Mouse (Mus musculus): Measurements from ENCODE around the gene Itga10. TPM values are rescaled to one million over a fixed set of nuclear protein-coding genes. Genes with fewer than 3 reads are reported as not detected.
"Not testable (repeated sequence)": the region's sequence is repeated elsewhere in the genome, so short reads cannot be mapped to it uniquely, and the experiment has no call there.

The Itga10 gene
- total RNA-seq, 2 experiments from 2014 or later, result not detected

DNA sequence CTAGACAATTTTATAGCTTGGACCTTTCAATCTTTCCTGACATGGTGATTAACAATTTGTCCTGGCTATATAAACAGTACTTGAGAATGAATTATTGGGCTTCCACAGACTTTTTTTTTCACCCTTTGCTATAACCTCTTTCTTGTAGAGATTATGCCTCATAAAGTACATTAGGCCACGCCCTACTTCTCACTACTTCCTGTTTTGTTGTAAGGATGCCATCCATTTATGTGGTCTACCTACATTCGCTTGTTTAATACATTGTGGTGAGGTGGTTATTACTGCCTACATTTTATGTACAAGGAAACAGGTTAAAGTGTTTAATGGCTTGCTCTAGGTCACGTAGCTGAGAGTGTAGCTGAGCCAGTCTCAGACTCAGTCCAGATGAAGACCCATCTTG is 29.8 kb downstream of the Itga10 start:
- ATAC-seq (replicated peaks; ENCODE audit: low FRiP score, poor library complexity, severe bottlenecking), result no peak

DNA sequence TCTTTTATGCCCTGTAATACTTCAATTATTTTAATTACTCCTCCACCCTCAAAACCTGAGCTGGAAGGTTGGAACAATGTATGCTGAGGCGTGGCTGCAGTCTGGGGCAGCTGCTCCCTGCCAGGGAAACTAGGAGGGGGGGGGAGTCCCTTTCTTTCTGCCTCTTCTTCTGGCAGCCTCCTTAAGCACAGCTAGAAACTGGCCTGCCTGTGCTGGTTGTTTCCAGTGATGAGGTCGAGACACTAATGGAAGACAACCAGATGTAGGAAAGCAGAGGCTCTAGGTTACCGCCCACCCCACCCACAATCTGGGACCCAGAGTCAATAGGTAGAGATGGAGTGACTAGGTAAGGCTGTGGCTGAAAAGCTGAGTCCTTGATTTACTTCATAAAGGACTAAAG is 30.3 kb downstream of the Itga10 start:
- ATAC-seq (replicated peaks; ENCODE audit: low FRiP score, poor library complexity, severe bottlenecking), result no peak

DNA sequence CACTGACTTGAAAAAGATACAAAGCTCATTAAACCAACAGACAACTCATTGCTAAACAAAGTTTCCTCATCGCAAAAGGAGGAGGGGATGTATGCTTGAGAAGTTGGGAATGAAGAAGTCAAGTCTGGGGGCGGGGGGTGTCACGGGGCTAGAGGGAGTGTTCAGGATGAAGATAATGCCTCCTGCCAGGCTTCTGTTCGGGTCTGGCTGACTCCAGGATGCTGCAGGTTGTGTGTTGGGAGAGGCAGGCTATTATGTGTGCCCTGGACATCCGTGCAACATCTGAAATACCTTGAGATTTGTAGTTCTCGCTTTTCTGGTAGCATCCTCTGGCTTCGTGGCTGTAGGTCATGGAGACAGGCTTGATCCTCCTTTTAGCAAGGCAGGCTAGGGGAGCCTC is 33.1 kb downstream of the Itga10 start:
- no peak for ATAC-seq (replicated peaks; ENCODE audit: low FRiP score, poor library complexity, severe bottlenecking)

DNA sequence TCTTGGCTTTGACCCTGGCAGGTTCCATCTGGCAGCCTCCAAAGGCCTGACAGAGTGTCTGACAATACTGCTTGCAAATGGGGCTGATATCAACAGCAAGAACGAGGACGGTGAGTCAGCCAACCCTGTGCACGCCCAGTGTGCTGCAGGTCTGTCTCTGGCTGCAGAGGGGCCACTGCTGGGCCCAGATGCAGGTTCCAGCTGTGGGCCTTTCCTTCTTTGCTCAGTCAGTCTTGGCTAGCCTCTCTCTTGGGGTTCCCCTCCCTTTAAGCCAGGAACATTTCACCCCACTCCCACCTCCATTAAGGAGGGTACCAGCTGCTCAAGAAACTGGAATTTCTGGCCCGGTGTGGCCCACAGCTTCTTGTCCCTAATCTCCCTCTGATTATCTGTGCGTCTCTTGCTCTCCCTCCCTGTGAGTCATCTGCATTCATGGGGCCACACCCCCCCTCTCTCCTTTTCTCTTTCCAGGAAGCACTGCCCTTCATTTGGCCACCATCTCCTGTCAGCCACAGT is 33.8 kb downstream of the Itga10 start:
- ATAC-seq (replicated peaks; ENCODE audit: low FRiP score, poor library complexity, severe bottlenecking), result no peak

DNA sequence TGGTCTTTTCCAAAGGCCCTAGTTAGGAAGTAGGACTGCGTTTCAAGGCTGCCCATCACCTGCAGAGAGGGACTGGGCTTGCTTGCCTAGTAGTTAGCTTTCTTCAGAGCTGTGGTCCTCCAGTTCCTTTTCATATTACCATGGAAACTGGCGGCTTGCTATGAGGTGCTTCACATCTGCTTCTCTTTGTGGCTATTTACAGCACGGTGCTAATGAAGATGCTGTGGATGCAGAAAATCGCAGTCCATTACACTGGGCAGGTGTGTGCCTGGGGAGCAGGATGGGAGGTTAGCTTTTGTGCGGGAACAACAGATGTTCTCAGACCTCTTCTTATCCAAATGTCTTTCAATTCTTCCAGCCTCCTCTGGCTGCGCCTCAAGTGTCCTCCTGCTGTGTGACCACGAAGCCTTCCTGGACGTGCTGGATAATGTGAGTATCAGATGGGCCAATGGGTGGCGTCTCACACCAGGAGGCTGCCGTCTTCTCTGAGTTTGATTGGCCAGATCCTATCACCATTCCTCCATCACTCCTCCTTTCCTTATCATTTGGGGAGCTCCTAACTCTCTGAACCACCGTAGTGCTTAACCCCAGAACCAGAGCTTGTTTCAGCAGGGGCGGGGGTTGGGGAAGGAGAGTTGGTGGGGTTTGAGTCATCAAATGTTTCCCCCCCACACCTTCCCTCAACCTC is 35.0 kb downstream of the Itga10 start:
- no peak for ATAC-seq (replicated peaks; ENCODE audit: low FRiP score, poor library complexity, severe bottlenecking)

DNA sequence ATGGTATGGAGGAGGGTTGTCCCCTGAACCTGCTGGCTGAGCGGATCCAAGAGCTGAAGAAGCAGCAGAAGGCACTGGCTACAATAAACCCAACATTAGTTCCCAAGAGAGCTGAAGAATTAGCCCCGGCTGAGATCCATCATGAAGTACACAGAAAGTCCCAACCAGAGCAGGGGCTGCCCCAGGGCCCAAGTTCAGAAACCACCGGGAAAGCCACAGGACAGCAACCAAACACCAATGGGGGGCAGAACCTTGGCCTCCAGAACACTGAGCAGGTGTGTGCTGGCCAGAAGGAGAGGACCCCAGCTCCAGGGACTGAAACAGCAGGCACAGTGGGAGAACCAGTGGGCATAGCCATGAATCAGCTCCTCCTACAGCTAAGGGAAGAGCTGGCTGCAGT is 38.1 kb downstream of the Itga10 start:
- no peak for ATAC-seq (replicated peaks; ENCODE audit: low FRiP score, poor library complexity, severe bottlenecking)

DNA sequence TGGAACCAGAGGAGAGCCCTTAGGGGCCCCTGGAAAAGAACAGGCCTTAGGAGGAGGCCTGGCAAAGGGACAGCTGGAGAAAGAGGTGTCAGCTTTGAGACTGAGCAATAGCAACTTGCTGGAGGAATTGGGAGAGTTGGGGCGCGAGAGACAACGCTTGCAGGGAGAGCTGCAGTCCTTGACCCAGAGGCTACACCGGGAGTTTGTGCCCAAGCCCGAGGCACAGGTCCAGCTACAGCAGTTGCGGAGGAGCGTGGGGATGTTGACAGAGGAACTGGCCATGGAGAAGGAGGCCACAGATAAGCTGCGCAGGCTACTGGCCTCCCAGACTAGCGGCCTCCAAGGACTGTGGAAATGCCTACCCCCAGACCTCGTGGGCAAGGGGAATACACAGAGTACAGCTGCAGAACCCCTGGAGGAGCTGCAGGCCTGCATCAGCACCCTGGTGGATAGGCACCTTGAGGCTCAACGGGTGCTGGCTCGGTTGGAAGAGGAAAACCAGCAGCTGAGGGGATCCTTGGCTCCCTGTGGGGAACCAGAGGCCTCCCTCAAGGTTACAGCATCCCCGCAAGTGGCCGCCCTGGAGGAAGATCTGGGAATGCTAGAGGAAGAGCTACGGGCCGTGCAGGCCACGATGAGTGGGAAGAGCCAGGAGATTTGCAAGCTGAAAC is 38.9 kb downstream of the Itga10 start:
- no peak for ATAC-seq (replicated peaks; ENCODE audit: low FRiP score, poor library complexity, severe bottlenecking)

DNA sequence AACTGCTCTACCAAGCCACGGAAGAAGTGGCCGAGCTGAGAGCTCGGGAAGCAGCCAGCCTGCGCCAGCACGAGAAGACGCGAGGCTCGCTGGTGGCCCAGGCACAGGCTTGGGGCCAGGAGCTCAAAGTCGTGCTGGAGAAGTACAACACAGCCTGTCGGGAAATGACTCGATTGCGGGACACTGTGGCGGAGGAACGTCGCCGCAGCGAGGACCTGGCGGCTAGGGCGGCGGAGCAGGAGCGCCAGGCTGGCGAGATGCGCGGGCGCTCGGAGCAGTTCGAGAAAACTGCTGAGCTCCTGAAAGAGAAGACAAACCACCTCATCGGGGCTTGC is 39.4 kb downstream of the Itga10 start:
- ATAC-seq (replicated peaks; ENCODE audit: low FRiP score, poor library complexity, severe bottlenecking), result no peak

DNA sequence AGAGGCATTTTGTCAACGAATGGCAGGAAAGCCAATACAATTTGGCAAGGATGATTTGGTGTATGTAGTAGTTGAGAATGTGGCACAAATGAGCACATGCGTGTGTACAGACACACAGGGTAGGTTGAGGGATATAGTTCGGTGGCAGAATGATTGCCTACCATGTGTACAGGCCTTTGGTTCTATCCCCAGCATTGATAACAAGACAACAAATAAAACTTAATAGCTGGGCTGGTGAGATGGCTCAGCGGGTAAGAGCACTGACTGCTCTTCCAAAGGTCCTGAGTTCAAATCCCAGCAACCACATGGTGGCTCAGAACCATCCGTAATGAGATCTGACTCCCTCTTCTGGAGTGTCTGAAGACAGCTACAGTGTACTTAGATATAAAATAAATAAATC is 40.7 kb downstream of the Itga10 start:
- ATAC-seq (replicated peaks; ENCODE audit: low FRiP score, poor library complexity, severe bottlenecking), result not testable (repeated sequence)

DNA sequence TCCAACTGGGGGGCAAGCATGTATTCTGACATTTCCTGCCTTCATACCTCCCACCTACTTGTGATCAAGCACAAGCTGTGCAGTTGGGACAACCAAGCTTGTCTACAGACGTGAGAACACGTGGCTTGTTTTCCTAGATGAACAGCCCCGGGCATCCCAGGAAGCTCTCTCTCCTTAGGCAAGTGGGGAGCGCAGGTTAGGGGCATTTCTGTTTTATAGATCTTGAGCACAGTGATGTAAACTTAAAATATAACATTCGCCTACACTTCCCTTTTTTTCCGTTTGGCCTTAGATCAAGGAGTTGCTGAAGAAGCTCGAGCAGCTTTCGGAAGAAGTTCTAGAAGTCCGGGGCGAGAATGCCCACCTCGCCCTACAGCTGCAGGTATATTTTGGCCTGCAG is 43.5 kb downstream of the Itga10 start:
- no peak for ATAC-seq (replicated peaks; ENCODE audit: low FRiP score, poor library complexity, severe bottlenecking)

DNA sequence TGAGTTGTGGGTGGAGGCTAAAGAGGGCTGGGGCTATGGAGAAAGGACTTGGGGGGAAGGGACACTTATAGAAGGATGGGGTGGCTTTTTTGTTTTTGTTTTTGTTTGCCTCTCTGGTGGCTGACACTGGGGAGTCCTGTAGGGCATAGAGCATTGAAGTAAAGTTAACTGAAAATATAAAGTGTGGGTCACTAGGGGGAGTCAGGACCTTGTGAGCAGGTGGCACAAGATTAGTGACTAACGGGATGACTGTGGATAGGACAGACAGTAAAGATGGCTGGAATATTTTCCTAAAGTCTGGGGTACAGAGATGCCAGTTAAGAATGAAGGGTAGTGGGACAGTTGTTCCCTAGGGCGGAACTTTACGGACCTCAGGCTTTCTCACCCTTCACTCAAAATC is 44.9 kb downstream of the Itga10 start:
- no peak for ATAC-seq (replicated peaks; ENCODE audit: low FRiP score, poor library complexity, severe bottlenecking)

DNA sequence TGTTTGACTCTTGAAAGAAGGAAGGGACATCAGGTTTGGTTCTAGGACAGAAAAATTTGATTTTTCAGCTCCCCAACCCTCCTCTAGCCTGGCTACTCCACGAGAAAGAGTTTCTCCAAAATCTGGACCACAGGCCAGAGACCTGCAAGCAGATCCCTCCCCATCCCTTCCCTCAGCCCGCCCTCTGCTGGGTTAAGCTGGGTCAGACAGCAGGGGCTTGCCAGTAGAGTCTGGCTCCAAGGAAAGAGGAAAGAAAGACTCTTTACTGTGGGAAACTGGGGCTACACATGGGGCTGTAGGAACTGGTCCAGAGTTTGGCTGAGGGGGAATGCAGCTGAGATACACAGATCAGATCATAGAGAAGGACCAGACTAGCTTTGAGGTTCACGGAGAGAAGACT is 47.1 kb downstream of the Itga10 start:
- no peak for ATAC-seq (replicated peaks; ENCODE audit: low FRiP score, poor library complexity, severe bottlenecking)

DNA sequence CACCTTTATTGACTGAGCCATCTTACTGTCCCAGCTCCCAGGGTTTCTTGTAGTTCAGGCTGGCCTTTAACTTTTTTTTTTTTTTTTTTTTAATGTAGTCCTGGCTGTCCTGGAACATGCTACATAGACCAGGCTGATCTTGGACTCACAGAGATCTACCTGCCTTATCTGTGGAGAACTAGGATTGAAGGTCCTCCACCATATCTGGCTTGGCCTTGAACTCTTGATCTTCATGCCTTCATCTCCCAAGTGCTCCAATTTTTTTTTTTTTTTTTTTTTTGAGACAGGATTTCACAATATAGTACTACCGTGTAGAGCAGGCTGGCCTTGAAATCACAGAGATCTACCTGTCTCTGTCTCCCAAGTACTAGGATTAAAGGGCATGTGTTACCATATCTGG is 48.2 kb downstream of the Itga10 start:
- no peak for ATAC-seq (replicated peaks; ENCODE audit: low FRiP score, poor library complexity, severe bottlenecking)

DNA sequence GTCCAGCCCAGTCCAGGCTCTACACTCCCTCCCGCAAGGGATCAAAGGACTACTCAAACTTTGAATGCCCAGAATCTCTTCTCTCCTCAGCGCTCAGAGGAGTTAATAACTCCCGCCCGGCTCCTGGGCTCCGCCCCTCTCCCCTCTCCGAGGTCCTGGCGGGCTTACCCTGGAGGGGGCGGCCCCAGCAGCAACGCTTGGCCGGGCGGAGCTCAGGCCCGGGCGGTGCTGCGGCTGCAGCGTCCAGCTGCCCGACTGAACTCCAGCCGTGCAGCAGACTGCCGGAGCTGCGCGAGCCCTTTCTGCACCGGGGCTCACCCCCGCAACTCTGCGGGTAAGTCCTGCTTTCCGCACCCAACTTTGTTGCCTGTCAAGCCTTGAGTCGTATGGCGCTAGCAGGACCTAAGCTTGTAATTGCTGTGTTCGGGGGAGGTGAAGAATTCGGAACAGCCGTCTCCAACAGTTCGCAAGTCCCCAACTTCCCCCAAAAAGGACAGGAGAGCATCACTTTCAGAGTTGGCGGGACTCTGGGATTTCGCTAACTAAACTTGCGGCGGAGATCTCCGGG is 50.9 kb downstream of the Itga10 start, which contains the start of gene Pias3:
Pias3 (plus strand) TSS at position 187 of the 568 bp plus-strand sequence.
- ATAC-seq (replicated peaks; ENCODE audit: low FRiP score, poor library complexity, severe bottlenecking), result peak; percentile 86

DNA sequence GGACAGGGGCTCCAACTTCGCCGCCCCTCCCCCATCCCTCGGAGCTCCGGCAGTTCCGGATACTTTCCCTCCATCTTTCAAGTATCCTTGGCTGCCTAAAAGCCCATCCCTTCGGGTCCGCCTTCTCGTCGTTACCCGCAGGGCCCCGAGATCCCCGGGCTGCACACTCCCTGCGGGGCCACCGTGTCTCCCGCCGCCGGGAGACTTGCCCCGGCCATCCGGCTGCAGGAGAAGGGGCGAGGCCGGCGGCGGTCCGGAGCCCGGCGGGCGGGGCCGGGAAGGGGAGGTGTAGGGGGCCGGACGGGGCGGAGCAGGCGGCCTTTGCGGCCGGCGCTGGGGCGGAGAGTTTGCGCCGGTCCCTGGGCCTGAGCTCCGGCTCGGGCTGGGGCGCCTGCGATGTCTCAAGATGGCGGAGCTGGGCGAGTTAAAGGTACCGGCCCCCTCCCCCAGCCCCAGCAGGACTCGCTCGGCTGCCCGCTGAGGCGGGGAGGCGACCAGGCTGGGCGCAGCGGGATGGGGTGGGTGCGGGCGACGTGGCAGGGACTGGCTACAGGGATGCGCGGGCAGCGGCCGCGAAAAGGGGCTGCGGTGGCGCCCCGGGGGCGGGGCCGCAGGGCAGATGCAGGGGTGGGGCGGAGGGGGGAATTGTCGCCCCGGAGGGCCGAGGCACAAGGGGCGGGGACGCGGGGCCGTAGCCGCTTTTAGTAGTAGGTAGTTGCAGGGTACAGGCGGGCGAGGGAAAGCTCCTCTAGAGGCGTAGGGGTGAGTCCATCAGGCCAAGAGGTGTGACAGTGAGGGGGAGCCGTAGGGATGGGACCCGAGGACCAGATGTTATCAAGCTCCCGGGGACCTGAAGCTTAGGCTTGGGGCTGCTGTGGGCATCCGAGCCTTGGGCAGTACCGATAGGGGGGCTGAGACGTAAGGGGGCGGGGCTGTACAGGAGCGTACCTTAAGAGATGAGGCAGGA is 51.7 kb downstream of the Itga10 start:
- peak; percentile 87 for ATAC-seq (replicated peaks; ENCODE audit: low FRiP score, poor library complexity, severe bottlenecking)

DNA sequence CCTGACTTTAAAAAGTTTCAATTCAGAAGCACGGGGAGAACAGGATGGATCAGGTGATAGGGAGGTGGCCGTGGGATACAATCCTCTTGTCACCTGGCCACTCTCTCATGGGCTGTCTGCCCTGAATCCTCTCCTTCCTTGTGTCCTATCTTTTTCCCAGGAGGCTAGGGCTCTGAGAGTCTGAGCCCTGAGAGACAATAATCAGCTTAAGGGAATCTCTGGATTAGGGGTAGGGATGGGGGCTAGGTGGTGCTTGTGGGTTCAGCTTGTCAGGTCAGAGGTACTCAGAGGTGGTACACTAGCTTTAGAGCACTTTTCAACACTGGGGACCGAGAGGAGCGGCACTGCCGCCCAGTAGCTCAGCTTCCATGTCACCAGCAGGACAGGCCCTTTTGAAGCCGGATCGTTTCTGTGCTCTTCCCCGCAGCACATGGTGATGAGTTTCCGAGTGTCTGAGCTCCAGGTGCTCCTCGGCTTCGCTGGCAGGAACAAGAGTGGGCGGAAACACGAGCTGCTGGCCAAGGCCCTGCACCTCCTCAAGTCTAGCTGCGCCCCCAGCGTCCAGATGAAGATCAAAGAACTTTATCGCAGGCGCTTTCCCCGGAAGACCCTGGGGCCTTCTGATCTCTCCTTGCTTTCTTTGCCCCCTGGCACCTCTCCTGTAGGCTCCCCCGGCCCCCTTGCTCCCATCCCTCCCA is 53.8 kb downstream of the Itga10 start:
- no peak for ATAC-seq (replicated peaks; ENCODE audit: low FRiP score, poor library complexity, severe bottlenecking)

DNA sequence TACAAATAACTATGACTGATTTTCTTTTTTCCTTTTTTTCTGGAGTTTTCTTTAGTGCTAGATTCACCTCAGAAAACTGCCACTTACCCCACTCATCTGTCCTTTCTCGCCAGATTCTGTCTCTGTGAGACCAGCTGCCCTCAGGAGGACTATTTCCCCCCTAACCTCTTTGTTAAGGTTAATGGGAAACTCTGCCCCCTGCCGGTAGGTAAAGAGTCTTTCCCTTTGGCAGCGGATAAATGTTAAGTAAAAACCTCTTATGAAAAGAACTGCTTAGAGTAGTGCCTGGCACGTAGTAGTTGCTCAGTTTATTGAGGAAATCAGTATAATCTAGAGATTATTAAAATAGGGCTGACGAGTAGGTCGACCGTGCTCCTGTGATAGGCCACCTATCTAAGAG is 55.0 kb downstream of the Itga10 start:
- no peak for ATAC-seq (replicated peaks; ENCODE audit: low FRiP score, poor library complexity, severe bottlenecking)

DNA sequence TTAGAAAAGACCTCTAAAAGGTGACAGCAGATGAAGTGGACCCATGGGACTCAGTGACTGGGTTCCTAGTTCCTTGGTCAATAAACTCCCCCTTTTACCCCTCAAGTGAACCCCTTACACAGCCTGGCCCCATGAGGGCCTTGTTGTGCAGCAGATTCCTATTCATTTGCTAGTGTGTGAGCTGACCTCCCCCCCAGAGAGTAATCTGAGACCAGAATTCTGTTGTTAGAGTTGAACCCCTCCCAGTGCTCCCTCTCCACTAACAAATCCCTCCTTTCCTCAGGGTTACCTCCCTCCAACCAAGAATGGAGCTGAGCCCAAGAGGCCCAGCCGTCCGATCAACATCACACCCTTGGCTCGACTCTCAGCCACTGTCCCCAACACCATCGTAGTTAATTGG is 55.6 kb downstream of the Itga10 start:
- no peak for ATAC-seq (replicated peaks; ENCODE audit: low FRiP score, poor library complexity, severe bottlenecking)

DNA sequence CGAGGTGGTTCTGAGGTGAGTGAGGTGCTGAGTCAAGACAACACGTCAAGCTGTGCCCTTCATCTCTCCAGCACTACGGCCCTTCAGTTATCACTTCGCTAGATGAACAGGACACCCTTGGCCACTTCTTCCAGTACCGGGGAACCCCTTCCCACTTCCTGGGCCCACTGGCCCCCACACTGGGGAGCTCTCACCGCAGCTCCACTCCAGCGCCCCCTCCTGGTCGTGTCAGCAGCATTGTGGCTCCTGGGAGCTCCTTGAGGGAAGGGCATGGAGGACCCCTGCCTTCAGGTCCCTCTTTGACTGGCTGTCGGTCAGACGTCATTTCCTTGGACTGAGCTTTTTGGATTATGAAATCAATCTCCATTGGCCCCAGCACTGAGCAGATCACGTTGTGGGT is 59.4 kb downstream of the Itga10 start:
- ATAC-seq (replicated peaks; ENCODE audit: low FRiP score, poor library complexity, severe bottlenecking), result no peak

DNA sequence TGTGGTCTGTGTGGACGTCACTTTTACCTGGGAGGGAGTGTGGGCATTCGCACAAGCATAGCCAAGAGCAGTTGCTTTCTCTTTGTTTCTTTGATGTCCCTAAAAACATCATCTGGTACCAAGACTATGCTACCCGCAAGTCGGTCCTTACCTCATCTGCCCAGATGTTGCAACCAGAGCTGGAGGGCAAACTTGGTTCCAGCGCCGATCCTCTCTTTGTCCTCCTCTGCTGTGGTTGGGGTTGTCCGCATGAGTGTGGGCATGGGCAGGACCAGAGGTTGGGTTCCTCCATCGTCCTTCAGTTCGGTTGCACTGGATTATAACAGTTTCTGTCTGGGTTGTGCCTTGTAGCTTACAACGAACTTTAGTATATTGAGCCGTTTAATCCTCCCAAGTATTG is 60.8 kb downstream of the Itga10 start:
- ATAC-seq (replicated peaks; ENCODE audit: low FRiP score, poor library complexity, severe bottlenecking), result no peak
